ENCODE assay signal across 14 mouse cellular contexts in genomic region chr13:12341447-12341846, GRCm38 (mm10). TPM values are rescaled to one million over a fixed set of nuclear protein-coding genes. Genes with fewer than 3 reads are reported as not detected.
DNase-seq lines count a peak whose midpoint lies in the region; ATAC-seq lines count a peak whose summit lies in the region.
"Had no signal": no experiment of that assay in that cellular context is flagged by ENCODE, and none has a peak within 500 bp of the region (broad histone marks: within the 10 kb centered on the region; RNA-seq: fewer than 3 reads in every experiment).

No protein-coding gene starts in this region.

- no peak overlapping the region for H3K4me3 ChIP-seq in heart, embryonic 12.5 days
- no peak overlapping the region for H3K4me3 ChIP-seq in intestine, embryonic 15.5 days (replicated peaks)
- H3K4me3 ChIP-seq in intestine, embryonic 16.5 days (ENCODE audit: low read length) = no peak overlapping the region
- H3K4me3 ChIP-seq: heart, adult 2 months had no signal

- intact Hi-C loops in heart, postnatal 25 days (cut with DNase I) = no loop called here

- 46% methylated on average over 6 of the region's 6 CpGs for WGBS in heart, embryonic 12.5 days
- WGBS in intestine, embryonic 15.5 days = 28% methylated on average over 6 of the region's 6 CpGs
- WGBS in intestine, embryonic 16.5 days = 27% methylated on average over 6 of the region's 6 CpGs

- H3K9me3 ChIP-seq in heart, embryonic 12.5 days (replicated peaks) = no peaks in the 10 kb centered on the region
- no peaks in the 10 kb centered on the region for H3K9me3 ChIP-seq in intestine, embryonic 15.5 days
- H3K9me3 ChIP-seq in intestine, embryonic 16.5 days (ENCODE audit: control insufficient read depth, low read length) = no peaks in the 10 kb centered on the region
- H3K9me3 ChIP-seq: limb, embryonic 15.5 days had no signal

- H3K4me1 ChIP-seq in heart, embryonic 12.5 days (replicated peaks) = 0 out of 2 replicates have a peak, but pooled peaks cover 10% of the 10 kb centered on the region
- H3K4me1 ChIP-seq in intestine, embryonic 15.5 days (replicated peaks) = peaks cover 8% of the 10 kb centered on the region; the same call in 1 of the 2 replicates
- H3K4me1 ChIP-seq in intestine, embryonic 16.5 days (ENCODE audit: control insufficient read depth, insufficient read depth, low read length) = peaks cover 6% of the 10 kb centered on the region; the same call in 1 of the 2 replicates

- H3K27me3 ChIP-seq in heart, embryonic 12.5 days (replicated peaks) = 0 out of 2 replicates have a peak, but pooled peaks cover 4% of the 10 kb centered on the region
- no peaks in the 10 kb centered on the region for H3K27me3 ChIP-seq in intestine, embryonic 15.5 days (replicated peaks)
- H3K27me3 ChIP-seq in intestine, embryonic 16.5 days (replicated peaks; ENCODE audit: control insufficient read depth, insufficient read depth, low read length) = no peaks in the 10 kb centered on the region
- H3K27me3 ChIP-seq: limb, embryonic 15.5 days had no signal

- no peak for DNase-seq in heart, postnatal 25 days (ENCODE audit: low spot score)
- DNase-seq in induced T-regulatory cell, adult 2 months (ENCODE audit: low read depth) = peak; percentile 30
- DNase-seq in thymus, postnatal 25 days = no peak
- DNase-seq in kidney, postnatal 10 days = no peak
- DNase-seq: cerebellum, adult 11 months; heart, adult 2 months; kidney, adult 2 months; lung, embryonic 14.5 days; thymus, postnatal 14 days had no signal

- H3K4me2 ChIP-seq in heart, embryonic 12.5 days = peak overlapping the region; percentile 67; the same call in 1 of the 2 replicates
- 0 out of 2 replicates have a peak overlapping the region, but pooled peaks have one; percentile 59 for H3K4me2 ChIP-seq in intestine, embryonic 15.5 days (replicated peaks)
- no peak overlapping the region for H3K4me2 ChIP-seq in intestine, embryonic 16.5 days (ENCODE audit: low read depth, low read length)

- H3K36me3 ChIP-seq in heart, embryonic 12.5 days = no peaks in the 10 kb centered on the region
- no peaks in the 10 kb centered on the region for H3K36me3 ChIP-seq in intestine, embryonic 15.5 days
- H3K36me3 ChIP-seq in intestine, embryonic 16.5 days (ENCODE audit: control insufficient read depth, insufficient read depth, low read length) = no peaks in the 10 kb centered on the region
- H3K36me3 ChIP-seq: limb, embryonic 15.5 days had no signal

- ATAC-seq in heart, embryonic 12.5 days (ENCODE audit: insufficient number of reproducible peaks, low FRiP score) = no peak
- ATAC-seq in intestine, embryonic 15.5 days = no peak
- no peak for ATAC-seq in intestine, embryonic 16.5 days
- peak; percentile 46 for ATAC-seq in common myeloid progenitor, adult 5-6 weeks (replicated peaks; ENCODE audit: low read depth, poor library complexity, severe bottlenecking)

- no peak overlapping the region for H3K9ac ChIP-seq in heart, embryonic 12.5 days
- H3K9ac ChIP-seq in intestine, embryonic 15.5 days = no peak overlapping the region
- no peak overlapping the region for H3K9ac ChIP-seq in intestine, embryonic 16.5 days (ENCODE audit: low read depth, low read length)
- H3K9ac ChIP-seq: limb, embryonic 15.5 days; lung, embryonic 14.5 days had no signal

- no peak overlapping the region for H3K27ac ChIP-seq in heart, embryonic 12.5 days (ENCODE audit: poor library complexity, severe bottlenecking)
- H3K27ac ChIP-seq in intestine, embryonic 15.5 days = no peak overlapping the region
- no peak overlapping the region for H3K27ac ChIP-seq in intestine, embryonic 16.5 days (ENCODE audit: low read length)
- H3K27ac ChIP-seq: heart, adult 2 months; limb, embryonic 15.5 days had no signal

RNA-seq across cellular contexts. Expression of gene Actn2, which starts 0.9 kb away (rescaled TPM):
- 1,360 and 1,370 TPM in 2 replicates for polyA plus RNA-seq in heart, embryonic 12.5 days (2016; fragmentation: Nextera tagmentation; extraction: Ambion mirVana)
- 1,000 to 10,000 TPM; 1,826 to 1,902 TPM for total RNA-seq in heart, postnatal 25 days (2021)
- polyA plus RNA-seq in intestine, embryonic 15.5 days (2015; fragmentation: Nextera tagmentation; extraction: Ambion mirVana) = 0.88 and 3.8 TPM in 2 replicates
- polyA plus RNA-seq in intestine, embryonic 16.5 days (2015; fragmentation: Nextera tagmentation; extraction: Ambion mirVana) = 2.0 and 3.5 TPM in 2 replicates
- total RNA-seq in common myeloid progenitor, adult 5-6 weeks (2017) = not detected in 2 replicates

RNA-seq across cellular contexts. Expression of gene Heatr1, which starts 53.4 kb away (rescaled TPM):
- polyA plus RNA-seq in heart, embryonic 12.5 days (2016; fragmentation: Nextera tagmentation; extraction: Ambion mirVana) = 13.1 and 16.8 TPM in 2 replicates
- 10 to 100 TPM; 13.8 to 16.7 TPM for total RNA-seq in heart, postnatal 25 days (2021)
- polyA plus RNA-seq in intestine, embryonic 15.5 days (2015; fragmentation: Nextera tagmentation; extraction: Ambion mirVana) = 15.7 and 17.5 TPM in 2 replicates
- 10.8 and 11.2 TPM in 2 replicates for polyA plus RNA-seq in intestine, embryonic 16.5 days (2015; fragmentation: Nextera tagmentation; extraction: Ambion mirVana)
- 119 and 120 TPM in 2 replicates for total RNA-seq in common myeloid progenitor, adult 5-6 weeks (2017)

Comparison
In these comparisons a context has a peak if more than half of its experiments do, and no peak if none do; other contexts are left out.
1. RNA of gene Actn2, which starts 0.9 kb away (polyA plus RNA-seq): 1,360 to 1,370 TPM in heart, embryonic 12.5 days; 0.88 to 3.8 TPM in intestine, embryonic 15.5 days and 2.0 to 3.5 TPM in intestine, embryonic 16.5 days; every median in the first group is over 100 times any median in the second.